Mouse (Mus musculus) olfactory bulb, adult 2 months (tissue): ENCODE results near the gene Fktn.

Experiments used
- CTCF ChIP-seq: fragments of 200-500 bp; IDR thresholded peaks from 2 replicates; pipeline ENCODE4 v1.5.1; 2012; ENCODE audit warnings: low read depth, mild to moderate bottlenecking, low read length, moderate library complexity; ENCODE audit not compliant: insufficient read depth
- POLR2A ChIP-seq: fragments of 200-500 bp; IDR thresholded peaks from 2 replicates; pipeline ENCODE4 v1.6.1; 2012; ENCODE audit warnings: mild to moderate bottlenecking, low read depth, low read length, moderate library complexity; ENCODE audit not compliant: insufficient read depth

DNA sequence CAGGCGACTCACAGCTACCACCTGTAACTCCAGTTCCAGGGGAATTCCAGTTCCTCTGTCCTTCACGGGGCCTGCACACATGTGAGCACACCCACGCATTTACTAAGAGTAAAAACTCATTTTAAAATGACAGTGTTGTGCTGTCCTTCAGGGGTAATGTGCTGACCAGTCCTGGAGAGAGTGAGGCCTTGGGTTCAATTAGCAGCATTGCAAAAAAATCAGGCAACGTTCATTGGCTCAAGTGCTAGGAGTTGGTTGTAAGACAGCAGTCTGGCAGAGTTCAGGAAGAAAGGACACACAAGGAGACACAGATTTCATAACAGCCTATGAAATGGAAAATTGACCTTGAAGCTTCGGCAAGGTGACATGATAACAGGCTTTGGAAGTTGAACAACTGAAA, 4.5 kb downstream of the Fktn start:
- TF ChIP-seq CTCF (no peak), POLR2A (no peak)
